Mouse (Mus musculus) adrenal gland, postnatal 25 days (tissue): ENCODE measurements around the gene Msi1. TPM values are rescaled to one million over a fixed set of nuclear protein-coding genes. Genes with fewer than 3 reads are reported as not detected.

Experiments used
- DNase-seq: peaks from one replicate; pipeline ENCODE4 v3.0.0; 2021; ENCODE audit warnings: mixed read lengths
- total RNA-seq: library from RNA; stranded (reverse); gene quantifications from 2 replicates; pipeline ENCODE4 v1.2.3, GENCODE M21; 2021

Gene Msi1
- total RNA-seq, 1 experiment from 2014 or later = 20.8 TPM

GRCm38 (mm10) chr5:115434280-115434852 is 5.0 kb downstream of the Msi1 start:
- no peak for DNase-seq

- no peak for DNase-seq
Measured at GRCm38 (mm10) chr5:115434853-115435754, 5.7 kb downstream of the Msi1 start.

GRCm38 (mm10) chr5:115435755-115436379 is 6.5 kb downstream of the Msi1 start:
- DNase-seq = no peak

GRCm38 (mm10) chr5:115436421-115437124 is 7.2 kb downstream of the Msi1 start:
- peak; percentile 71 for DNase-seq

GRCm38 (mm10) chr5:115437242-115437944 is 8.0 kb downstream of the Msi1 start:
- DNase-seq = no peak

- DNase-seq = no peak
Measured at GRCm38 (mm10) chr5:115437945-115438315, 8.5 kb downstream of the Msi1 start.

GRCm38 (mm10) chr5:115438667-115439066 is 9.3 kb downstream of the Msi1 start:
- no peak for DNase-seq

- peak; percentile 68 for DNase-seq
Measured at GRCm38 (mm10) chr5:115441205-115441849, 11.9 kb downstream of the Msi1 start.

- DNase-seq = peak; percentile 31
Measured at GRCm38 (mm10) chr5:115442663-115443062, 13.3 kb downstream of the Msi1 start.

- DNase-seq = no peak
Measured at GRCm38 (mm10) chr5:115444130-115444529, 14.7 kb downstream of the Msi1 start.

GRCm38 (mm10) chr5:115447108-115447507 is 17.7 kb downstream of the Msi1 start:
- DNase-seq = no peak

GRCm38 (mm10) chr5:115449247-115449646 is 19.8 kb downstream of the Msi1 start:
- DNase-seq = no peak

- no peak for DNase-seq
Measured at GRCm38 (mm10) chr5:115450410-115451317, 21.3 kb downstream of the Msi1 start.

- DNase-seq = no peak
Measured at GRCm38 (mm10) chr5:115454422-115455090, 25.2 kb downstream of the Msi1 start.

GRCm38 (mm10) chr5:115455838-115456237 is 26.4 kb downstream of the Msi1 start:
- no peak for DNase-seq

- no peak for DNase-seq
Measured at GRCm38 (mm10) chr5:115458918-115459317, 29.5 kb downstream of the Msi1 start.

GRCm38 (mm10) chr5:115464408-115465115 is 35.2 kb downstream of the Msi1 start:
- no peak for DNase-seq

GRCm38 (mm10) chr5:115465642-115466420 is 36.4 kb downstream of the Msi1 start, which contains the start of gene Pla2g1b:
Gene Pla2g1b, plus strand, starts transcription at chr5:115466262.
- DNase-seq = no peak
